Mouse (Mus musculus): ENCODE results near the gene Set. TPM values are rescaled to one million over a fixed set of nuclear protein-coding genes. Genes with fewer than 3 reads are reported as not detected.
A peak's percentile ranks its signal among the peaks of the same experiment; 100 is the strongest.

Set gene
- polyA plus RNA-seq (2015; fragmentation: Nextera tagmentation; extraction: Ambion mirVana): 329 and 361 TPM in 2 replicates

GRCm38 (mm10) chr2:30057223-30057904, at the start of gene Set:
TSS of gene Set (plus strand) at chr2:30057378.
- H3K4me1 ChIP-seq (ENCODE audit: control insufficient read depth, insufficient read depth, low read length): no peaks in the 10 kb centered on the region; the same call in 1 of the 2 replicates
- H3K9me3 ChIP-seq (ENCODE audit: control insufficient read depth, low read length): no peaks in the 10 kb centered on the region
- no peak within 1 kb of the TSS for H3K27ac ChIP-seq (ENCODE audit: low read length)
- H3K9ac ChIP-seq (ENCODE audit: low read depth, low read length): no peak within 1 kb of the TSS
- 43% methylated on average over 12 of the region's 12 CpGs for WGBS
- H3K4me3 ChIP-seq (ENCODE audit: low read length): no peak within 1 kb of the TSS
- 0 out of 2 replicates have a peak, but pooled peaks have one; percentile 18 for ATAC-seq
- H3K27me3 ChIP-seq (replicated peaks; ENCODE audit: control insufficient read depth, insufficient read depth, low read length): no peaks in the 10 kb centered on the region
- H3K36me3 ChIP-seq (ENCODE audit: control insufficient read depth, insufficient read depth, low read length): no peaks in the 10 kb centered on the region
- no peak within 1 kb of the TSS for H3K4me2 ChIP-seq (ENCODE audit: low read depth, low read length)

- H3K4me2 ChIP-seq (ENCODE audit: low read depth, low read length): no peak overlapping the region
- H3K9me3 ChIP-seq (ENCODE audit: control insufficient read depth, low read length): no peaks in the 10 kb centered on the region
- no peak for ATAC-seq
- H3K4me3 ChIP-seq (ENCODE audit: low read length): no peak overlapping the region
- H3K36me3 ChIP-seq (ENCODE audit: control insufficient read depth, insufficient read depth, low read length): peaks cover 47% of the 10 kb centered on the region
- H3K27ac ChIP-seq (ENCODE audit: low read length): no peak overlapping the region
- 66% methylated on average over 1 of the region's 1 CpGs for WGBS
- H3K27me3 ChIP-seq (replicated peaks; ENCODE audit: control insufficient read depth, insufficient read depth, low read length): no peaks in the 10 kb centered on the region
- H3K4me1 ChIP-seq (ENCODE audit: control insufficient read depth, insufficient read depth, low read length): no peaks in the 10 kb centered on the region
- H3K9ac ChIP-seq (ENCODE audit: low read depth, low read length): no peak overlapping the region
These were observed 48.1 kb upstream of the Set start for GRCm38 (mm10) chr2:30009101-30009500.

DNA sequence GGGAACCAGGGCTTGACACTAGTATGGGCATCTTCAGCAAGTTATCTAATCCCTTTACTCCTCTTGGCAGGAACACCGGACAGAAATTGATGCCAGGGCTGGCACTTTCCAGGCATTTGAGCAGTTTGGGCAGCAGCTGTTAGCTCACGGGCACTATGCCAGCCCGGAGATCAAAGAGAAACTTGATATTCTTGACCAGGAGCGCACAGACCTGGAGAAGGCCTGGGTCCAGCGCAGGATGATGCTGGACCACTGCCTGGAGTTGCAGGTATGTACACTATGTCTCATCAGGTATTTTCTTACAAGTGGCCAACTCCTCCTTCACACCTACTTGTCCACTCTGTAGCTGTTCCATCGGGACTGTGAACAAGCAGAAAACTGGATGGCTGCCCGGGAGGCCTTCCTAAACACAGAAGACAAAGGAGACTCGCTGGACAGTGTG, 46.3 kb upstream of the Set start:
- H3K4me1 ChIP-seq (ENCODE audit: control insufficient read depth, insufficient read depth, low read length): no peaks in the 10 kb centered on the region

DNA sequence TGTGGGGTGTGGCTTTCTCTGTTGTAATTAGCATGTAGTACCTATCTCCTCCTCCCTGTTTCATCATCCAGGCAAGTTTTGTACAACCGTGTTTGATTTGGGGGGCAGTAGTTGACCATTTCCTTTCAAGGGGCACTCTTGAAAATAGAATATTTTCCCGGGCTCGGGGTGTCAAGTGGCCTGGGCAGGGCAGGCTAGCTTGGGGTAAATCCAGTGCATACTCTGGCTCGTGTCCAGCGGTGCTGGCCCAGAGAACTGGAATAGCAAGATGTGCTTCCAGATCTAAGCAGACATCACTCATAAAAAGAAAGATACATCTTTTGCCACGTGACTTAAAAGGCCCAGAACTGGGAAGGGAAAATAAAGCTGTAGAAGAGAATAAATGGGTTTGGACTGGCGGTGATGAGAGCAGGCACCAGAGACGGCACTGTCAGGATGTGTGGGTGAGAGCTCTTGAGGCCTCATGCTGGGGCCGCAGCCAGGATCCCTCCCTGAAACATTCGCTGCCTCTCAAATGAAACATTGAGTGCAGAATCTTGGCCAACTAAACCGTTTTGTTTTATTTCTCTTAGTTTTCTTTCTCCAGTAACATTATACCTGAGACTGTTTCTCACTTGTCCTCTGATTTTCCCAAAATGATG, 42.7 kb upstream of the Set start:
- WGBS: 80% methylated on average over 11 of the region's 11 CpGs
- ATAC-seq: no peak
- peaks cover 34% of the 10 kb centered on the region for H3K36me3 ChIP-seq (ENCODE audit: control insufficient read depth, insufficient read depth, low read length)
- no peak overlapping the region for H3K27ac ChIP-seq (ENCODE audit: low read length)
- H3K4me1 ChIP-seq (ENCODE audit: control insufficient read depth, insufficient read depth, low read length): no peaks in the 10 kb centered on the region
- no peaks in the 10 kb centered on the region for H3K9me3 ChIP-seq (ENCODE audit: control insufficient read depth, low read length)
- no peak overlapping the region for H3K9ac ChIP-seq (ENCODE audit: low read depth, low read length)
- H3K4me2 ChIP-seq (ENCODE audit: low read depth, low read length): no peak overlapping the region
- no peaks in the 10 kb centered on the region for H3K27me3 ChIP-seq (replicated peaks; ENCODE audit: control insufficient read depth, insufficient read depth, low read length)
- H3K4me3 ChIP-seq (ENCODE audit: low read length): no peak overlapping the region

More for the DNA sequence above, 46.3 kb upstream of the Set start:
- no peaks in the 10 kb centered on the region for H3K9me3 ChIP-seq (ENCODE audit: control insufficient read depth, low read length)
- H3K27ac ChIP-seq (ENCODE audit: low read length): no peak overlapping the region
- no peak overlapping the region for H3K4me2 ChIP-seq (ENCODE audit: low read depth, low read length)
- WGBS: 93% methylated on average over 8 of the region's 8 CpGs
- no peak overlapping the region for H3K9ac ChIP-seq (ENCODE audit: low read depth, low read length)
- H3K36me3 ChIP-seq (ENCODE audit: control insufficient read depth, insufficient read depth, low read length): peaks cover 46% of the 10 kb centered on the region
- no peaks in the 10 kb centered on the region for H3K27me3 ChIP-seq (replicated peaks; ENCODE audit: control insufficient read depth, insufficient read depth, low read length)
- H3K4me3 ChIP-seq (ENCODE audit: low read length): no peak overlapping the region
- ATAC-seq: no peak

- no peaks in the 10 kb centered on the region for H3K9me3 ChIP-seq (ENCODE audit: control insufficient read depth, low read length)
- no peak overlapping the region for H3K27ac ChIP-seq (ENCODE audit: low read length)
- no peaks in the 10 kb centered on the region for H3K27me3 ChIP-seq (replicated peaks; ENCODE audit: control insufficient read depth, insufficient read depth, low read length)
- no peak overlapping the region for H3K4me3 ChIP-seq (ENCODE audit: low read length)
- WGBS: 81% methylated on average over 4 of the region's 4 CpGs
- no peaks in the 10 kb centered on the region for H3K4me1 ChIP-seq (ENCODE audit: control insufficient read depth, insufficient read depth, low read length)
- ATAC-seq: no peak
- H3K4me2 ChIP-seq (ENCODE audit: low read depth, low read length): no peak overlapping the region
- no peak overlapping the region for H3K9ac ChIP-seq (ENCODE audit: low read depth, low read length)
- peaks cover 66% of the 10 kb centered on the region for H3K36me3 ChIP-seq (ENCODE audit: control insufficient read depth, insufficient read depth, low read length)
These were observed 31.7 kb upstream of the Set start for GRCm38 (mm10) chr2:30025454-30025853.

DNA sequence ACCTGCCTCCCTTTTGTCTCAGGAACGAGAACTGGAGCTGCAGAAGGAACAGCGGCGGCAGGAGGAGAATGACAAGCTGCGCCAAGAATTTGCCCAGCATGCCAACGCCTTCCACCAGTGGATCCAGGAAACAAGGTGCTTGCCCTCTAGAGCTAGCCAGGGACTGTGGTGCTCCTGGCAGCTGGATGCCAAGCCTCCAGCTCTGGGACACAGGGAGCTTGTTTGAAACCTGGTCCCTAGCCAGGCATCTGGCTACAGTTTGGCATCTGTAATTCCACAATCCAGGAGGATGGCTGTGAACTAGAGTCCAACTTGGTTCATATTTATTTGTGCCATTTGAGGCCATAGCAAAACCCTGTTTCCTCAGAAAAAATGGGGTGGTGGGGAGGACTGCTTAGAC, 30.2 kb upstream of the Set start:
- WGBS: over 99% methylated on average over 5 of the region's 5 CpGs
- H3K27ac ChIP-seq (ENCODE audit: low read length): no peak overlapping the region
- peaks cover 62% of the 10 kb centered on the region for H3K36me3 ChIP-seq (ENCODE audit: control insufficient read depth, insufficient read depth, low read length)

GRCm38 (mm10) chr2:30032244-30032846, 24.8 kb upstream of the Set start:
- H3K27me3 ChIP-seq (replicated peaks; ENCODE audit: control insufficient read depth, insufficient read depth, low read length): no peaks in the 10 kb centered on the region
- no peak for ATAC-seq
- H3K4me1 ChIP-seq (ENCODE audit: control insufficient read depth, insufficient read depth, low read length): no peaks in the 10 kb centered on the region
- no peaks in the 10 kb centered on the region for H3K9me3 ChIP-seq (ENCODE audit: control insufficient read depth, low read length)
- H3K9ac ChIP-seq (ENCODE audit: low read depth, low read length): no peak overlapping the region
- H3K4me2 ChIP-seq (ENCODE audit: low read depth, low read length): no peak overlapping the region
- H3K36me3 ChIP-seq (ENCODE audit: control insufficient read depth, insufficient read depth, low read length): peaks cover 31% of the 10 kb centered on the region
- H3K4me3 ChIP-seq (ENCODE audit: low read length): no peak overlapping the region
- WGBS: 64% methylated on average over 11 of the region's 11 CpGs
- H3K27ac ChIP-seq (ENCODE audit: low read length): no peak overlapping the region

More for the DNA sequence above, 30.2 kb upstream of the Set start:
- no peaks in the 10 kb centered on the region for H3K4me1 ChIP-seq (ENCODE audit: control insufficient read depth, insufficient read depth, low read length)
- H3K4me3 ChIP-seq (ENCODE audit: low read length): no peak overlapping the region
- no peaks in the 10 kb centered on the region for H3K27me3 ChIP-seq (replicated peaks; ENCODE audit: control insufficient read depth, insufficient read depth, low read length)
- no peak overlapping the region for H3K9ac ChIP-seq (ENCODE audit: low read depth, low read length)
- ATAC-seq: no peak
- no peak overlapping the region for H3K4me2 ChIP-seq (ENCODE audit: low read depth, low read length)
- no peaks in the 10 kb centered on the region for H3K9me3 ChIP-seq (ENCODE audit: control insufficient read depth, low read length)

DNA sequence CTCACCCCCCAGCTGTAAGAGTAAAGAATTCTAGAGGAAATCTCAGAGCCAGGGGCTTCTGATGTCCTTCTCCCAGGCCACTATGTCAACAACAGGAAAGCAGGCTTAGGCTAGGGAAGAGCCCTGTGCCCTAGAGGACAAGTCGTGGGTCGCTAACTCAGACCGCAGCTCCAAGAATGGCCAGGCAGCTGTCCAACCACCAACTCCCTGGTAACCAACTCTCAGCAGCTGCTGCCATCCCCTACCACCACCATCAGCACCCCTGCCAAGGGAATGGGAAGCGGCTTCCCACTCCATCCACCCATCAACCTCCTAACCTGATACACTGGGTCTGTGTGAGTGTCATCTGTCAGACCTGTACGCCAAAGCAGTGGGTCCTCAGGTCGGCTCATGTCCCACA, 24.2 kb upstream of the Set start:
- Histone ChIP-seq H3K9me3 (ENCODE audit: control insufficient read depth, low read length) (no peaks in the 10 kb centered on the region), H3K4me1 (ENCODE audit: control insufficient read depth, insufficient read depth, low read length) (no peaks in the 10 kb centered on the region), H3K9ac (ENCODE audit: low read depth, low read length) (no peak overlapping the region), H3K36me3 (ENCODE audit: control insufficient read depth, insufficient read depth, low read length) (peaks cover 27% of the 10 kb centered on the region), H3K27ac (ENCODE audit: low read length) (no peak overlapping the region), H3K27me3 (replicated peaks; ENCODE audit: control insufficient read depth, insufficient read depth, low read length) (no peaks in the 10 kb centered on the region), H3K4me2 (ENCODE audit: low read depth, low read length) (no peak overlapping the region), H3K4me3 (ENCODE audit: low read length) (no peak overlapping the region)
- ATAC-seq: no peak
- WGBS: 70% methylated on average over 6 of the region's 6 CpGs

- no peak for ATAC-seq
- no peak overlapping the region for H3K9ac ChIP-seq (ENCODE audit: low read depth, low read length)
These were observed 19.4 kb upstream of the Set start for GRCm38 (mm10) chr2:30037762-30038161.

More at GRCm38 (mm10) chr2:30037762-30038161, 19.4 kb upstream of the Set start:
- Histone ChIP-seq H3K4me2 (ENCODE audit: low read depth, low read length) (no peak overlapping the region), H3K27me3 (replicated peaks; ENCODE audit: control insufficient read depth, insufficient read depth, low read length) (no peaks in the 10 kb centered on the region), H3K9me3 (ENCODE audit: control insufficient read depth, low read length) (no peaks in the 10 kb centered on the region), H3K36me3 (ENCODE audit: control insufficient read depth, insufficient read depth, low read length) (no peaks in the 10 kb centered on the region), H3K4me1 (ENCODE audit: control insufficient read depth, insufficient read depth, low read length) (no peaks in the 10 kb centered on the region), H3K27ac (ENCODE audit: low read length) (no peak overlapping the region), H3K4me3 (ENCODE audit: low read length) (no peak overlapping the region)
- WGBS: 87% methylated on average over 2 of the region's 2 CpGs

Measured in intestine, embryonic 16.5 days (tissue).